Mouse (Mus musculus) heart, adult 10 weeks (tissue): ENCODE measurements around the gene Lrrc39. TPM values are rescaled to one million over a fixed set of nuclear protein-coding genes. Genes with fewer than 3 reads are reported as not detected.

Experiments used
- polyA plus RNA-seq: library from polyadenylated mRNA; stranded (reverse); fragments of 350-450 nt; fragmentation: Illumina TruSeq; extraction: RNeasy Lipid Tissue Mini Kit (QIAGEN cat#74804); gene quantifications from one replicate; pipeline ENCODE4 v1.2.3, GENCODE M21; 2014; ENCODE audit warnings: low read depth, low replicate concordance

Lrrc39 gene
- 93.1 TPM for polyA plus RNA-seq

GRCm38 (mm10) chr3:116562408-116563094 lies at the start of gene Lrrc39:
TSS of gene Lrrc39 (plus strand) at chr3:116562973.

GRCm38 (mm10) chr3:116594728-116595602 lies 32.2 kb downstream of the Lrrc39 start, which contains the start of gene Sass6:
TSS of gene Sass6 (plus strand) at chr3:116594982.

GRCm38 (mm10) chr3:116614295-116614892 lies 51.6 kb downstream of the Lrrc39 start, which contains the start of gene Trmt13:
TSS of gene Trmt13 (minus strand) at chr3:116614587.

Other genes with a start within 250 kb of the Lrrc39 start
- 2.9 TPM for gene Cdc14a, start 138.9 kb upstream of the Lrrc39 start, polyA plus RNA-seq
- 19.4 TPM for gene Rtca, start 54.8 kb upstream of the Lrrc39 start, polyA plus RNA-seq
- 66.1 TPM for gene Dbt, start 49.9 kb upstream of the Lrrc39 start, polyA plus RNA-seq
- 1.8 TPM for gene Sass6, start 32.0 kb downstream of the Lrrc39 start, polyA plus RNA-seq
- gene Trmt13, start 51.6 kb downstream of the Lrrc39 start, polyA plus RNA-seq = 8.4 TPM
- 22.6 TPM for gene Mfsd14a, start 99.7 kb downstream of the Lrrc39 start, polyA plus RNA-seq
- not detected for gene Gm43191, start 118.3 kb downstream of the Lrrc39 start, polyA plus RNA-seq
- 11.2 TPM for gene Slc35a3, start 149.9 kb downstream of the Lrrc39 start, polyA plus RNA-seq
- 106 TPM for gene Agl, start 245.2 kb downstream of the Lrrc39 start, polyA plus RNA-seq